Mouse (Mus musculus) G1E-ER4 (cell line): ENCODE results near the gene A3galt2. TPM values are rescaled to one million over a fixed set of nuclear protein-coding genes. Genes with fewer than 3 reads are reported as not detected.

Source experiments
- GATA1 ChIP-seq: IDR thresholded peaks from one replicate; pipeline ENCODE4 v1.8.0; 2012; ENCODE audit warnings: low read length, inconsistent platforms
- polyA plus RNA-seq: library from polyadenylated mRNA; stranded (reverse); fragments of >175 nt; gene quantifications from 2 replicates; pipeline ENCODE4 v1.2.3, GENCODE M21; 2012

The A3galt2 gene
- polyA plus RNA-seq, 1 experiment, result not detected

- TF ChIP-seq GATA1, result no peak
These were observed 33.4 kb upstream of the A3galt2 start for GRCm38 (mm10) chr4:128721761-128722160.

- no peak for TF ChIP-seq GATA1
These were observed 32.2 kb upstream of the A3galt2 start for GRCm38 (mm10) chr4:128722932-128723331.

- TF ChIP-seq GATA1, result no peak
These were observed 31.7 kb upstream of the A3galt2 start for GRCm38 (mm10) chr4:128723431-128723830.

GRCm38 (mm10) chr4:128724059-128724458 is 31.1 kb upstream of the A3galt2 start:
- no peak for TF ChIP-seq GATA1

- no peak for TF ChIP-seq GATA1
These were observed 28.0 kb upstream of the A3galt2 start for GRCm38 (mm10) chr4:128727019-128727720.

GRCm38 (mm10) chr4:128727721-128728430 is 27.3 kb upstream of the A3galt2 start:
- no peak for TF ChIP-seq GATA1

GRCm38 (mm10) chr4:128728431-128728851 is 26.7 kb upstream of the A3galt2 start:
- TF ChIP-seq GATA1, result no peak

- TF ChIP-seq GATA1, result no peak
These were observed 26.0 kb upstream of the A3galt2 start for GRCm38 (mm10) chr4:128729033-128729708.

GRCm38 (mm10) chr4:128729709-128730037 is 25.5 kb upstream of the A3galt2 start:
- no peak for TF ChIP-seq GATA1

- no peak for TF ChIP-seq GATA1
These were observed 24.9 kb upstream of the A3galt2 start for GRCm38 (mm10) chr4:128730271-128730670.

- TF ChIP-seq GATA1, result no peak
These were observed 22.4 kb upstream of the A3galt2 start for GRCm38 (mm10) chr4:128732794-128733193.

GRCm38 (mm10) chr4:128733496-128733895 is 21.7 kb upstream of the A3galt2 start:
- TF ChIP-seq GATA1, result no peak

- TF ChIP-seq GATA1, result no peak
These were observed 20.9 kb upstream of the A3galt2 start for GRCm38 (mm10) chr4:128734217-128734616.

- TF ChIP-seq GATA1, result no peak
These were observed 20.2 kb upstream of the A3galt2 start for GRCm38 (mm10) chr4:128734721-128735671.

GRCm38 (mm10) chr4:128737137-128737589 is 18.0 kb upstream of the A3galt2 start:
- TF ChIP-seq GATA1, result no peak
